Mouse (Mus musculus) neural tube, embryonic 15.5 days (tissue): Measurements from ENCODE around the gene Apob. TPM values are rescaled to one million over a fixed set of nuclear protein-coding genes. Genes with fewer than 3 reads are reported as not detected.
A peak's percentile ranks its signal among the peaks of the same experiment; 100 is the strongest.

Experiments
- ATAC-seq: fragments of 200-750 bp; cut with Nextera tagmentation; 2 replicates; pipeline ENCODE4 v1.8.0; 2017; ENCODE audit warnings: mild to moderate bottlenecking, moderate TSS enrichment, moderate library complexity; ENCODE audit not compliant: low FRiP score
- H3K27ac ChIP-seq: fragments of 300-500 bp; sonication (generic); replicated peaks from 2 replicates; pipeline ENCODE4 v1.5.1; 2015; ENCODE audit warnings: mild to moderate bottlenecking, inconsistent platforms
- H3K27me3 ChIP-seq: fragments of 300-500 bp; sonication (generic); replicated peaks from 2 replicates; pipeline ENCODE4 v1.6.1; 2015; ENCODE audit warnings: inconsistent platforms
- H3K36me3 ChIP-seq: fragments of 300-500 bp; sonication (generic); 2 replicates; pipeline ENCODE4 v1.6.1; 2015; ENCODE audit warnings: inconsistent platforms
- H3K4me1 ChIP-seq: fragments of 300-500 bp; sonication (generic); 2 replicates; pipeline ENCODE4 v1.6.1; 2015; ENCODE audit warnings: inconsistent platforms
- H3K4me2 ChIP-seq: fragments of 300-500 bp; sonication (generic); 2 replicates; pipeline ENCODE4 v1.6.1; 2015; ENCODE audit warnings: inconsistent platforms, mild to moderate bottlenecking, moderate library complexity
- H3K4me3 ChIP-seq: fragments of 300-500 bp; sonication (generic); replicated peaks from 2 replicates; pipeline ENCODE4 v1.5.1; 2015; ENCODE audit warnings: mild to moderate bottlenecking, inconsistent platforms
- H3K9ac ChIP-seq: fragments of 300-500 bp; sonication (generic); replicated peaks from 2 replicates; pipeline ENCODE4 v1.6.1; 2015; ENCODE audit warnings: mild to moderate bottlenecking, inconsistent platforms
- H3K9me3 ChIP-seq: fragments of 300-500 bp; sonication (generic); replicated peaks from 2 replicates; pipeline ENCODE4 v1.6.1; 2016; ENCODE audit warnings: inconsistent platforms
- WGBS: fragments of 180-500 bp; shearing (Covaris S2); methylation state at CpG from one replicate; pipeline ENCODE4 v1.1.7; 2015; ENCODE audit warnings: mixed read lengths; 5-methylcytosine and 5-hydroxymethylcytosine counted together
- polyA plus RNA-seq: library from polyadenylated mRNA; unstranded; fragments of >200 nt; fragmentation: Nextera tagmentation; extraction: Ambion mirVana; gene quantifications from 2 replicates; pipeline ENCODE4 v1.2.1, GENCODE M21; 2015

The Apob gene
- polyA plus RNA-seq = 0.05 and 0.51 TPM in 2 replicates

DNA sequence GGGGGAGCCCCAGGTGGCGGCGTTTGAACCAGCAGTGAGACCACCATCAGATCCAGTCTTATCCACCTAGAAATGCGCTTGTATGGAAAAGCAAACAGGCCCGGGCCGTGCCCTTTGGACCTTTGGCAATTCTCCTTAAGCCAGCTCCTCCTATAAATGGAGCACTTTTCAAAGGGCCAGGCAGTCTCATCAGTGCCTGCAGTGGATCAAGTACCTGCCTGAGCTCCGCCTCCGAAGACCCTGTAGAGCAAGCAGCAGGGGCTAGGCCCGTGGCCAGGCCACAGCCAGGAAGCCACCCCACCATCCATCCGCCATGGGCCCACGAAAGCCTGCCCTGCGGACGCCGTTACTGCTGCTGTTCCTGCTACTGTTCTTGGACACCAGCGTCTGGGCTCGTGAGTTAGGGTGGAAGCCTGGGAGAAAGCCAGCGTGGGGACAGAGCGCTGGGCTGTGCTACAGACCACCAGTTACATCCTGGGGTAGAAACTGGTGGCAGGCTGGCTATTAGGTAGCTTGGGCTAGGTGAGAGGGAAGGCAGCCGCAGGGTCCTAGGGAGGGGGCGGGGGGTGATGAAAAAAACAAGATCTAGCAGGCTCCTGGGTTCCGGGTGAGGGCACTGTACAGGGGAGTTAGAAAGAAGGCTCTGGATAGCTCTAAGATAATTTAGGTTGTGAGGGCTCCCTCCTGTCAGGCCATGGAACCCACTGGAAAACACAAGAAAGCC, at the start of gene Apob:
TSS of gene Apob (plus strand) at position 183 of the 724 bp plus-strand sequence.
- Histone ChIP-seq H3K4me1 (peaks cover 5% of the 10 kb centered on the region; the same call in 1 of the 2 replicates), H3K4me3 (no peak within 1 kb of the TSS), H3K27me3 (peaks cover 4% of the 10 kb centered on the region; the same call in 1 of the 2 replicates), H3K9ac (no peak within 1 kb of the TSS), H3K36me3 (no peaks in the 10 kb centered on the region), H3K27ac (no peak within 1 kb of the TSS), H3K4me2 (0 out of 2 replicates have a peak within 1 kb of the TSS, but pooled peaks have one; percentile 19), H3K9me3 (no peaks in the 10 kb centered on the region)
- ATAC-seq = no peak
- WGBS = 88% methylated on average over 20 of the region's 20 CpGs

DNA sequence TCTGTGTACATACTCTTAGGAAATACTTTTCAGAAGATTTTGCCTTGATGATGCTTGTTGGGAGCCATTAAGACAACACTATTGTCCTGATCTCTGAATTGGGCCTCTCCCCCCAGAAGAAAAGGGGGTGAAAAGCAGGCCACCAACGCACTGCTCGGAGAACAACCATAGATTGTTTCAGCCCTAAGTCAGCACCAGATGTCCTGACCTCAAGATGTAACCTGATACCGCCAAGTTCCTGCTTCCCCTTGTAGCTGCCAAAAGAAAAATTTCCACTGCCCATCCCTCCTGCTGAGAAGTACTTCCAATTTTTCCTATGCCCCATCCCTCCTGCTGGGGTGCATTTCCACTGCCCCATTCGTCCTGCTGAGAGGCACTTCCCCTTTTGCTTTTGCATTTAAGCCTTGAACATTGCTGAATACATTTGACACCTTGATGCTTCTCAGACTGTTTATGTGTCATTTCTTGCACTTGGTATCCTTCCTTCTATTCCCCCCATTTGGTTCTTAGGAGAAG, 45.0 kb upstream of the Apob start:
- Histone ChIP-seq H3K4me1 (no peaks in the 10 kb centered on the region; the same call in 1 of the 2 replicates), H3K4me3 (no peak overlapping the region), H3K36me3 (no peaks in the 10 kb centered on the region), H3K27me3 (no peaks in the 10 kb centered on the region), H3K27ac (no peak overlapping the region), H3K4me2 (no peak overlapping the region), H3K9me3 (no peaks in the 10 kb centered on the region), H3K9ac (no peak overlapping the region)
- ATAC-seq = no peak
- 67% methylated on average over 4 of the region's 4 CpGs for WGBS

DNA sequence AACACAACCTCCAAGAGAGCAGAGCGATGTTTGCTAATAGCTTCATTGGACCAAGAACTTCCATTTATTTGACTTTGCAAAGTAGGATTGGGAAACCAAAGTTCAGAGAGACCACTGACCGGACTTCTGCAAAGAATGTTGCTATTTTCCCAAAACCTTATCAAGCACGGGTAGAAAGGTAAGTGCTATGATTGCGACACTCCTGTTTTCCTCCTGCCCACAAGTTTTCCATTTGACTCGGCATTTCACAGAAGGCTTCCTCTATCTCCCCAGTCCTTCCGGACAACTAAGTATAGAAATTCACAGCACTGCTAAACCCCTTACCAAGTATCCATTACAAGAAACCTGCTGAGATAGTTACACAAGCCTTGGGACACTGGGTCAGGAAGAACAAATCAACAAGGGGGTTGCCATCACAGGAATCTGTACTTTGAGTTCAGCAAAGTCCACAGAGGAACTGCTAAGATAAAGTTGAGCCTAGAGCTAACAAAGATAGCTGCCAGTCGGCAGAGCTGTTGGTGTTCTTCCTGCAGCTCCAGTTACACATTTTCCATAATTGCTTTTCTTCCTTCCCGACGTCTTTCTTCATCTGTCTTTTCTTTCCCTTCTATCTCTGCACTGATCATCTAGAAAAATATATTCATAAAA, 27.2 kb upstream of the Apob start:
- Histone ChIP-seq H3K9ac (no peak overlapping the region), H3K4me2 (no peak overlapping the region), H3K27ac (no peak overlapping the region), H3K9me3 (no peaks in the 10 kb centered on the region), H3K36me3 (no peaks in the 10 kb centered on the region), H3K4me3 (no peak overlapping the region), H3K27me3 (no peaks in the 10 kb centered on the region), H3K4me1 (no peaks in the 10 kb centered on the region)
- WGBS = 90% methylated on average over 9 of the region's 9 CpGs
- no peak for ATAC-seq

DNA sequence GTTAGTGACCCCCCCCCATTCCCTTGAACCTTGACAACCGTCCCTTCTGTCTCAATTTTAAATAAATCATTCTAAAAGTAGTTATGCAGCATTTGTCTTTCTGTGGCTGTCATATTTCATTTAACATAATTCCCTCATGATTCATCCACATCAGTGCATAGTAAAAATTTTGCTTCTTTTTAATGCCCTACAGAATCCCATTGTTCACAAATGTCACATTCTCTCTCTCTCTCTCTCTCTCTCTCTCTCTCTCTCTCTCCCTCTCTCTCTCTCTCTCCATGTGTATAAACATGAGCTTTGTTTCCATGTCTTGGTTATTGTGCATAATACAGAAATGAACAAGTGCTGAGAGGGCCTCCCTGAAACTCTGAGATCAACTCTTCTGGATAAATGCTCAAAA, 18.6 kb upstream of the Apob start:
- H3K4me1 ChIP-seq = no peaks in the 10 kb centered on the region
- H3K36me3 ChIP-seq = no peaks in the 10 kb centered on the region
- no peak for ATAC-seq
- 67% methylated on average over 1 of the region's 1 CpGs for WGBS
- H3K27ac ChIP-seq = no peak overlapping the region
- H3K9ac ChIP-seq = no peak overlapping the region
- no peak overlapping the region for H3K4me2 ChIP-seq
- H3K4me3 ChIP-seq = no peak overlapping the region
- no peaks in the 10 kb centered on the region for H3K9me3 ChIP-seq
- H3K27me3 ChIP-seq = no peaks in the 10 kb centered on the region

DNA sequence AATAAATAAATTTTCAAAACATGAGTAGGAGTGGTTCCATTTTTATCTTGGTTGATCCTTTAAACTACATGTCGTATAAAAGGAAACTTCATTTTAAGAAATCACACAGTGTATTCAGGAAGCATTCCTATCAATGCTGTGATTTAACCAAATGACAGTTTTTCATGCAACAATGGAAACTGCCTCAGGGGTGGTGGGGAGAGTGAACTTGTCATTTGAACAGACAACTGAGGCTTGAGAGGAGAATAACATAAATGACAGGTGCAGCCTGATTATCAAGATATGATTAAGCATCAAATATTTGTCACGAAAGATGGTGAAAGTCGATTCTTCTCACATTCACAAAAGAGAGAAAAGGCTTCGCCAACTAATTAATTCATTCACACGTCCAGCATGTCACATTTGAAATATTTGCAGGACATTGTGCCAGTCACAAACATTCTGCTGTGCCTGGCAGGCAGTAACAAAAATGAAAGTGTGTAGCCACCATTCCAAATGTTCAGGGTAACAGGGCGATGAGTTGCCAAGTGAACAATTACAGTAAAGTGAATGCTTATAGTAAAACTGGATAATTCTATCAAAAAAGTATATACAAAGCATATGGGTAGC, 18.0 kb upstream of the Apob start:
- Histone ChIP-seq H3K36me3 (no peaks in the 10 kb centered on the region), H3K4me1 (no peaks in the 10 kb centered on the region), H3K27me3 (no peaks in the 10 kb centered on the region), H3K4me2 (no peak overlapping the region), H3K27ac (no peak overlapping the region), H3K9ac (no peak overlapping the region), H3K9me3 (no peaks in the 10 kb centered on the region), H3K4me3 (no peak overlapping the region)
- WGBS = 77% methylated on average over 6 of the region's 6 CpGs
- no peak for ATAC-seq

DNA sequence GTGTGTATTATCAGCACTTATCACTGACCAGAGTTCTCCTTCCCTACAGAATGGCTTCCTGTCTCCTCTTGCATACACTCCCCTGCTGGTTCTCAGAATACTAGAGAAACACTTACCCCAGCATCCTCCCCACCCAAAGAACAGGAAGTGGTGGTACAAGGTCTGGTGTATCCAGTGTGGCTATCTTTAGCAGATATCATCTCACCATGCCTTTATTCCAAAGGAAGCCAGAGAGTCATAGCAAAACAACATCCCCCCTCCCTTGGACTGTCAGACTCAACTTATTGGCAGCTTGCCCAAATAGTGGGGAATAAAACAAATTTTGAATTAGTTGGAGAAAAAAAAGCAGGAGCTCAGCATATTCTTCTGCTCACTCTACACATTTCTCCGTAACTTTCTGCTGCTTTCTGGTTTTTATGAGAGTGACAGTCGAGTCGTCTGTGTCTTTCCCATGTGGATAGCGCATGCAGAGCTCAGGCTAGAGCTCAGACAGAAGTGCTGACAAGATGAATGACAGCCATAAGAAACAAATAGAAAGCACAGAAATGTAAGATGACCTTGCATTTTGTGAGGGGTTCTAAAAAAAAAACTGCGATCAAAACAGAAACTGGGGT, 15.0 kb upstream of the Apob start:
- 76% methylated on average over 5 of the region's 5 CpGs for WGBS
- Histone ChIP-seq H3K36me3 (no peaks in the 10 kb centered on the region), H3K9me3 (no peaks in the 10 kb centered on the region), H3K4me1 (no peaks in the 10 kb centered on the region), H3K9ac (no peak overlapping the region), H3K27ac (no peak overlapping the region), H3K27me3 (no peaks in the 10 kb centered on the region), H3K4me3 (no peak overlapping the region), H3K4me2 (no peak overlapping the region)
- no peak for ATAC-seq

- ATAC-seq = no peak
- WGBS = 93% methylated on average over 2 of the region's 2 CpGs
- no peak overlapping the region for H3K27ac ChIP-seq
- no peak overlapping the region for H3K9ac ChIP-seq
- no peaks in the 10 kb centered on the region for H3K27me3 ChIP-seq
- H3K4me3 ChIP-seq = no peak overlapping the region
- no peak overlapping the region for H3K4me2 ChIP-seq
- no peaks in the 10 kb centered on the region for H3K4me1 ChIP-seq
- no peaks in the 10 kb centered on the region for H3K9me3 ChIP-seq
- no peaks in the 10 kb centered on the region for H3K36me3 ChIP-seq
Observed at GRCm38 (mm10) chr12:7967221-7967620, 10.2 kb upstream of the Apob start.

GRCm38 (mm10) chr12:7970301-7970700, 7.1 kb upstream of the Apob start:
- Histone ChIP-seq H3K4me3 (no peak overlapping the region), H3K9me3 (no peaks in the 10 kb centered on the region), H3K36me3 (no peaks in the 10 kb centered on the region), H3K9ac (no peak overlapping the region), H3K4me2 (no peak overlapping the region), H3K27ac (no peak overlapping the region), H3K4me1 (peaks cover 5% of the 10 kb centered on the region; the same call in 1 of the 2 replicates), H3K27me3 (no peaks in the 10 kb centered on the region)
- 88% methylated on average over 2 of the region's 2 CpGs for WGBS
- no peak for ATAC-seq

DNA sequence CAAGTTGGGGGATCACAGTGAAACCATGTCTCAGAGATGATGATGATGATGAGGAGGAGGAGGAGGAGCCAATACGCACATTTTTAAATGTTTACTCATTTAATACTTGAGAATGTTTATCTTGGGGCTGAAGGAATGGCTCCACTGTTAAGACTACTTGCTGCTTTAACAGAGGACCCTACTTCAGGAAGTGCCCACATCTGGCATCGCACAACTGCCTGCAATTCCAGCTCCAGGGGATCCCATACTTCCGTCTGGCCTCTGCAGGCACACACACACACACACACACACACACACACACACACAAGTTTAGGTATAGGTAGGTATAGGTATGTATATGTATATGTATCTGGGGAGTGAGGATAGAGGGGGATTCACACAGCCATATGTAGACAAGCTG, 6.6 kb upstream of the Apob start:
- Histone ChIP-seq H3K4me2 (no peak overlapping the region), H3K4me3 (no peak overlapping the region), H3K27me3 (no peaks in the 10 kb centered on the region), H3K9ac (no peak overlapping the region), H3K36me3 (no peaks in the 10 kb centered on the region), H3K4me1 (peaks cover 5% of the 10 kb centered on the region; the same call in 1 of the 2 replicates), H3K9me3 (no peaks in the 10 kb centered on the region), H3K27ac (no peak overlapping the region)
- no peak for ATAC-seq
- 88% methylated on average over 3 of the region's 3 CpGs for WGBS

DNA sequence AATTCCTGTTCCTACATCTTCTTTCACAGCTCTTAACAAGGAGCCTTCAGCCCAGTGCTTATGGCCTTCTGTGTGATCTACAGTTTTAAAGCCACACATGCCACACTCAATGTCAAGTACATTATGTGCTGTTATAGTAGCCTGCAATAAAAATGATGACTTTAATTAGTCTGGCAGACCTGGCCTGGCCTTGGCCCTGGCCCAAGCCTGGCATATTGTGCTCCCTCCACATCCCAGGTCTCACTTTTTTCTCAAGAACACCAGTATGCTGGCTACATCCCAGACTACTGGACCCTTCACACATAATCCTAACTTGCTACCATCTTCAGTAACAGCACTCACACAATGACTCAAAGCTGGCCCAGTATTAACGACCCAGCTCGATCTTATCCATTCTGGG, 5.7 kb upstream of the Apob start:
- H3K27ac ChIP-seq = no peak overlapping the region
- H3K9ac ChIP-seq = no peak overlapping the region
- WGBS = 93% methylated on average over 2 of the region's 2 CpGs
- H3K4me2 ChIP-seq = no peak overlapping the region
- no peak overlapping the region for H3K4me3 ChIP-seq
- H3K9me3 ChIP-seq = no peaks in the 10 kb centered on the region
- peaks cover 5% of the 10 kb centered on the region; the same call in 1 of the 2 replicates for H3K4me1 ChIP-seq
- no peaks in the 10 kb centered on the region for H3K36me3 ChIP-seq
- no peaks in the 10 kb centered on the region for H3K27me3 ChIP-seq
- ATAC-seq = no peak

DNA sequence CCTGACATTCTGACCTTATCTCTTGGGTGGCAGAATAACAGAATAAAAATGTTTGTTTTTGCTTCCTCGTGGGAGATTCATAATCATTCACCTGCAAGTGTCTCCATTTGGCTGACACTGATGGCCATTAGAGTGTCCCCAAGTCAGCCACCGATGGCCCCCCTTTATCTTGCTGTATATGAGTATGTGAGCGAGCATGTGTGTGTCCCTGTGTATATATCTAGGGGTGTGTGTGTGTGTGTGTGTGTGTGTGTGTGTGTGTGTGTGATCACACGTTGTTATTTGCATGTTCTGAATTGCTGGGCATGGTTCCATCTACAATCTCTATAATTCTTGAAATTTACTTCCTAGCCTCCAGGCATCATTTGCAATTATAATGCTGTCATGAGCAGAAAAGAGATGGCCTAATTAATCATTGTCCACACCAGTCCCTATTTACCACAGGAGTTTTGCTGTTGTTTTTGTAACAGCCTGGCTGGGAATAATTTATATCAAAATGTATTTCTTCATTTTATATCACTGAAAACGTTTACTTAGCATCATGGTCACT, 3.6 kb upstream of the Apob start:
- no peak overlapping the region for H3K4me3 ChIP-seq
- no peak overlapping the region for H3K27ac ChIP-seq
- WGBS = 38% methylated on average over 5 of the region's 5 CpGs
- ATAC-seq = no peak
- no peaks in the 10 kb centered on the region for H3K27me3 ChIP-seq
- H3K4me1 ChIP-seq = peaks cover 5% of the 10 kb centered on the region; the same call in 1 of the 2 replicates
- no peaks in the 10 kb centered on the region for H3K36me3 ChIP-seq
- H3K9ac ChIP-seq = no peak overlapping the region
- no peaks in the 10 kb centered on the region for H3K9me3 ChIP-seq
- no peak overlapping the region for H3K4me2 ChIP-seq
